Mouse (Mus musculus): ENCODE measurements around the gene Sun2. TPM values are rescaled to one million over a fixed set of nuclear protein-coding genes. Genes with fewer than 3 reads are reported as not detected.

Sun2 gene
- total and polyA plus RNA-seq, 2 experiments = 33.4 to 33.9 TPM

DNA sequence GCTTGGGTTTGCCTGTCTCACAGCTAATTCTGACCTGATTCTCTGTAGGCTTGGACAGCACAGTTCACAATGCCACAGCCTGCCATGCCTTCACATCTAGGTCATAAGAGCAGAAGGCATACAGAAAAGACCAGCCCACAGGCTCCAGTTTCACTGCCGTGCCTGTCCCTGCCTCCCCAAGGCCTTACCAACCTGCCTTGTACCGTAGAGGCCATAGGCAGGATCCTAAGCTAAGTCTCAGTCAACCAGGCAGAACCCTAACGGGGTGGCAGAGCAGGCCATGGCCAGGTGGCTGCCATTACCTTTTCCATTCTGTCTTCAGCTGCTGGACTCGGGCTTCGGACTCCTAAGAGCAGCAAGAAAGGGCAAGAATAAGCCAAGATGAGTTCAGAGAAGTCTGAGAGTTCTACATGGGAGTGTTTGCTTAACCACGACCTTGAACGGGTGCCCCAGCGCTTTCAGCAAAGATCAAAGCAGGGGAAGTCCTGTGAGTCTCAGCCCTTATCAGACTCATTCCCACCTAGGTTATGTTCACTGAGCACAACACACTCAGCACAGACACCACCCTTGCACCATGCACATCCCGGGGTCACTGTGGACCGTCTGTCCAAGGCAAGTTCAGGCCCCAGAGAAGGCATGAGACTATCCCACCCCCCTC lies 13.5 kb downstream of the Sun2 start:
- H3K9ac ChIP-seq (ENCODE audit: low read depth, low read length) = peak overlapping the region; percentile 4; the same call in 1 of the 2 replicates
- TF ChIP-seq POLR2A (IDR thresholded peaks at IDR 0.05; ENCODE audit: extremely low read depth, insufficient read depth, low read length) (no peak), CTCF (IDR thresholded peaks at IDR 0.05; ENCODE audit: low read depth, low read length) (no peak)
- peaks cover 42% of the 10 kb centered on the region for H3K36me3 ChIP-seq (ENCODE audit: control insufficient read depth, insufficient read depth, low read length)
- H3K27me3 ChIP-seq (ENCODE audit: control insufficient read depth, insufficient read depth, low read length) = no peaks in the 10 kb centered on the region
- DNase-seq (ENCODE audit: extremely low read depth, low read depth, low spot score) = peak; percentile 68
- peak overlapping the region; percentile 53 for H3K27ac ChIP-seq (replicated peaks; ENCODE audit: insufficient read depth, low read depth, low read length)
- no peak overlapping the region for H3K4me3 ChIP-seq (ENCODE audit: insufficient read depth, low read depth, low read length)
- H3K79me2 ChIP-seq (ENCODE audit: control insufficient read depth, insufficient read depth, low read length) = no peaks in the 10 kb centered on the region; the same call in 1 of the 2 replicates
- 36% methylated on average over 10 of the region's 10 CpGs for WGBS
- peaks cover 32% of the 10 kb centered on the region for H3K4me1 ChIP-seq (ENCODE audit: control insufficient read depth, insufficient read depth, low read length)

DNA sequence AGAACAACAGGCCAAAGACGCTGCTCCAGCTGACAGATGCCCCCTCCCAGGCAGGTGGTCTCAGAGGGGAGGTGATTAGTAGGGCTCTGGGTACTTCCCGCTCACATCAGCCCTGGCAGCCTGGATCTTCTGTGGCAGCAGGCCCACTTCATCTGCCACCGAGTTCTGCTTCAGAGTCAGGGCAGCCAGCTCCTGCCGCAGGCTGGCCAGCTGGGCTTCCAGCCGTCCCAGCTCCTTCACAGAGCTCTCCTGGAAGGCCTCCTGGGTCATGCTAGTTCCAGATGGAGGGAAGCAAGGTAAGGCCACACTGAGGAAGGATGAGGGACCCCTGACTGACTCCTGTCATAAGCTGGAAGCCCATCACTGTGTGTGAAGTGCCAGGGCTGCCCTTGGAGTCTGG lies 14.0 kb downstream of the Sun2 start:
- TF ChIP-seq CTCF (IDR thresholded peaks at IDR 0.05; ENCODE audit: low read depth, low read length) (no peak), POLR2A (IDR thresholded peaks at IDR 0.05; ENCODE audit: extremely low read depth, insufficient read depth, low read length) (no peak)
- peak overlapping the region; percentile 6; the same call in 1 of the 2 replicates for H3K27ac ChIP-seq (replicated peaks; ENCODE audit: insufficient read depth, low read depth, low read length)
- DNase-seq (ENCODE audit: extremely low read depth, low read depth, low spot score) = no peak
- H3K9ac ChIP-seq (ENCODE audit: low read depth, low read length) = no peak overlapping the region
- WGBS = 90% methylated on average over 5 of the region's 5 CpGs
- no peak overlapping the region for H3K4me3 ChIP-seq (ENCODE audit: insufficient read depth, low read depth, low read length)
- no peaks in the 10 kb centered on the region for H3K27me3 ChIP-seq (ENCODE audit: control insufficient read depth, insufficient read depth, low read length)
- H3K79me2 ChIP-seq (ENCODE audit: control insufficient read depth, insufficient read depth, low read length) = no peaks in the 10 kb centered on the region; the same call in 1 of the 2 replicates
- H3K4me1 ChIP-seq (ENCODE audit: control insufficient read depth, insufficient read depth, low read length) = peaks cover 26% of the 10 kb centered on the region
- H3K36me3 ChIP-seq (ENCODE audit: control insufficient read depth, insufficient read depth, low read length) = peaks cover 40% of the 10 kb centered on the region

DNA sequence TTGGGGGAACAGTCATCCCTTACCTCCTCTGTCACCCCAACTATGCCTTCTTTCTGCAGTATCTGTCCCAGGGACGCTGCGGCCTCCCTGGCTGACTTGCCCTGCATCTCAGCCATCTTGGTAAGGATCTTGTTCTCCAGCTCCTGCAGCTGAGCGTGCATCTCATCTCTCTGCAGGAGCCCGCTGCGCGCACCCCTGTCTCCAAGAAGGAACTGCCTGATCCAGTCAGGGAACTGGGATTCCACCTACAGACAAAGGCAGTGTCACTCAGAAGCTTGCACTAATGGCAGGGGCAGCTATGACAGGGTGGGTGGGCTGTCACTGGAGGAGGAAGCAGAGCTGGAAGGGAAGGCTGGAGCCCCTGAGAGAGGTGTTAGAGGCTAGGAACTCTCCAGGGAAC lies 14.5 kb downstream of the Sun2 start:
- no peak overlapping the region for H3K27ac ChIP-seq (replicated peaks; ENCODE audit: insufficient read depth, low read depth, low read length)
- WGBS = over 99% methylated on average over 6 of the region's 6 CpGs
- H3K4me3 ChIP-seq (ENCODE audit: insufficient read depth, low read depth, low read length) = no peak overlapping the region
- H3K9ac ChIP-seq (ENCODE audit: low read depth, low read length) = no peak overlapping the region
- no peak for DNase-seq (ENCODE audit: extremely low read depth, low read depth, low spot score)
- peaks cover 38% of the 10 kb centered on the region for H3K36me3 ChIP-seq (ENCODE audit: control insufficient read depth, insufficient read depth, low read length)
- no peaks in the 10 kb centered on the region; the same call in 1 of the 2 replicates for H3K79me2 ChIP-seq (ENCODE audit: control insufficient read depth, insufficient read depth, low read length)
- TF ChIP-seq CTCF (IDR thresholded peaks at IDR 0.05; ENCODE audit: low read depth, low read length) (no peak), POLR2A (IDR thresholded peaks at IDR 0.05; ENCODE audit: extremely low read depth, insufficient read depth, low read length) (no peak)
- H3K27me3 ChIP-seq (ENCODE audit: control insufficient read depth, insufficient read depth, low read length) = no peaks in the 10 kb centered on the region
- H3K4me1 ChIP-seq (ENCODE audit: control insufficient read depth, insufficient read depth, low read length) = peaks cover 23% of the 10 kb centered on the region

DNA sequence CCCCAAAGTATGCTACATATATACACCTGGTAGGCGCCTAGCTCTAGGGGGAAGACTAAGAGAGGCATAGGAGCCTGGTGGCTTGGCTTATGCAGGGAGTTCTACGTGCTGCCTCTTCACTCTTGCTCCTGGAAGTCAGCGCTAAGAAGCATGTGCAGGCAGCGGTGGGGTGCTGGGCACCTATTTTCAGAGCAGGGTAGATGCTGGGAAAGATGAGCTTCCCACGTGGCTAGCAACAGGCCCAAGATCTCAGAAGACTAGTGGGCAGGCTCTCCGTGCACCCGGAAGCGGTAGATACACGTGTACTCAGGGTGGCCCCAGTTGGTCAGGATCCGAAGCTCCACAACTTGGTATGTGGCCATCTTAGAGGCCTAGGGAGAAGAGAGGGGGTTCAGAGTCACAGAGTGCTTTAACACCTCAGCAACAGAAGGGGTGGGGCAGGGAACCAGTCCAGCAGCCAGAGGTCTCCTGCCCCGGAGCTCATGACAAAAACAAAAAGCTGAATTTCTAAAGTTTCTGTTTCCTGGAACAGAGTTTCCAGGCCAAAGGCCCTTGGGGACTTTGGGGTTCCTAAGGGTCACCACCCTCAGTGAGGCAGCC lies 17.0 kb downstream of the Sun2 start:
- WGBS = 86% methylated on average over 11 of the region's 11 CpGs
- H3K36me3 ChIP-seq (ENCODE audit: control insufficient read depth, insufficient read depth, low read length) = peaks cover 32% of the 10 kb centered on the region

DNA sequence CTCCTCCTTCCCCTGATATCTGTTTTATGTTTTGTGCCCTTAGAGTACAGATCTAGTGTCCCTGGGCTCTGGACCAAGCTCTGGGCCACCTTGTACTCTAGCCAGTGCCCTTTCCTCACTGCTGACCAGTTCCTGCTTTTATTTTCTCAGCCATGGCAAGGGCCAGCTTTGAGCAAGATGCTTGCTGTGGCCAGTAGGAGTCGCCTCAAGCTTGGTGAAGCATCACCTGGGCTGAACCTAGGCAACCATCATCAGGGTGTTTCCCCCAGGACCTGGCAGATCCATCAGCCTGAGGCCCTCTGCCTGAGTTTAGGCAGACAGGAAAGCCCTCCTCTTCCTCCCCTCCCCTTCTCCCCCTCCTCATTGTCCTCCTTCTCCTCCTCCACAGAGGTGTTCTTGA lies 18.9 kb downstream of the Sun2 start:
- Histone ChIP-seq H3K36me3 (ENCODE audit: control insufficient read depth, insufficient read depth, low read length) (peaks cover 23% of the 10 kb centered on the region), H3K27me3 (ENCODE audit: control insufficient read depth, insufficient read depth, low read length) (no peaks in the 10 kb centered on the region), H3K4me1 (ENCODE audit: control insufficient read depth, insufficient read depth, low read length) (no peaks in the 10 kb centered on the region), H3K79me2 (ENCODE audit: control insufficient read depth, insufficient read depth, low read length) (no peaks in the 10 kb centered on the region), H3K27ac (replicated peaks; ENCODE audit: insufficient read depth, low read depth, low read length) (no peak overlapping the region), H3K9ac (ENCODE audit: low read depth, low read length) (no peak overlapping the region), H3K4me3 (ENCODE audit: insufficient read depth, low read depth, low read length) (no peak overlapping the region)
- peak; percentile 94 for TF ChIP-seq CTCF (IDR thresholded peaks at IDR 0.05; ENCODE audit: low read depth, low read length)
- no peak for TF ChIP-seq POLR2A (IDR thresholded peaks at IDR 0.05; ENCODE audit: extremely low read depth, insufficient read depth, low read length)
- peak; percentile 81 for DNase-seq (ENCODE audit: extremely low read depth, low read depth, low spot score)
- 26% methylated on average over 1 of the region's 1 CpGs for WGBS

More for the DNA sequence above, 17.0 kb downstream of the Sun2 start:
- Histone ChIP-seq H3K4me3 (ENCODE audit: insufficient read depth, low read depth, low read length) (no peak overlapping the region), H3K9ac (ENCODE audit: low read depth, low read length) (no peak overlapping the region), H3K4me1 (ENCODE audit: control insufficient read depth, insufficient read depth, low read length) (peaks cover 14% of the 10 kb centered on the region), H3K27me3 (ENCODE audit: control insufficient read depth, insufficient read depth, low read length) (no peaks in the 10 kb centered on the region), H3K27ac (replicated peaks; ENCODE audit: insufficient read depth, low read depth, low read length) (no peak overlapping the region), H3K79me2 (ENCODE audit: control insufficient read depth, insufficient read depth, low read length) (no peaks in the 10 kb centered on the region)
- no peak for DNase-seq (ENCODE audit: extremely low read depth, low read depth, low spot score)
- no peak for TF ChIP-seq POLR2A (IDR thresholded peaks at IDR 0.05; ENCODE audit: extremely low read depth, insufficient read depth, low read length)
- TF ChIP-seq CTCF (IDR thresholded peaks at IDR 0.05; ENCODE audit: low read depth, low read length) = no peak

DNA sequence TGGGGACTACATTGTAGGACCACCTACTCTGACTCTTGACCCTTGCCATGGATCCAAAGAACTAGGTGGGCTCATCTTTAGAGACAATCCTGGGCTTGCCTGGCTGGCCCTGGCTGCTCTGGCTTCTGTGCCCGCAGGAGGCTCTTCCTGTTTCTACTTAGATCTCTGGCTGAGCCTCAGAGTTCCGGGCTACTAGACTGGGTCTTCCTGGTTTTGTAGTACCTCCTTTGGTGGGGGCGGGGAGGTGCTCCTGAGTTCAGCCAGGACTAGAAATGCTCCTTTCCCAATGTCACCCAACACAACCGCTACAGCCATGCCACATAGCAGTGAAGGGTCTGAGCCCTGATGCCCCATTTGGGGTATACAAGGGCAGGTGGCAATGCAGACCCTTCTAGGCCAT lies 21.5 kb downstream of the Sun2 start:
- Histone ChIP-seq H3K36me3 (ENCODE audit: control insufficient read depth, insufficient read depth, low read length) (peaks cover 9% of the 10 kb centered on the region), H3K27me3 (ENCODE audit: control insufficient read depth, insufficient read depth, low read length) (no peaks in the 10 kb centered on the region), H3K79me2 (ENCODE audit: control insufficient read depth, insufficient read depth, low read length) (no peaks in the 10 kb centered on the region), H3K4me3 (ENCODE audit: insufficient read depth, low read depth, low read length) (no peak overlapping the region), H3K9ac (ENCODE audit: low read depth, low read length) (no peak overlapping the region), H3K27ac (replicated peaks; ENCODE audit: insufficient read depth, low read depth, low read length) (no peak overlapping the region), H3K4me1 (ENCODE audit: control insufficient read depth, insufficient read depth, low read length) (no peaks in the 10 kb centered on the region)
- DNase-seq (ENCODE audit: extremely low read depth, low read depth, low spot score) = no peak
- WGBS = 81% methylated on average over 4 of the region's 4 CpGs
- TF ChIP-seq CTCF (IDR thresholded peaks at IDR 0.05; ENCODE audit: low read depth, low read length) (no peak), POLR2A (IDR thresholded peaks at IDR 0.05; ENCODE audit: extremely low read depth, insufficient read depth, low read length) (no peak)

Data from liver, adult 2 months (tissue).